Mouse (Mus musculus) midbrain, postnatal 0 days (tissue): ENCODE measurements around the gene Rab30. TPM values are rescaled to one million over a fixed set of nuclear protein-coding genes. Genes with fewer than 3 reads are reported as not detected.

Experiments used
- ATAC-seq: fragments of 200-750 bp; cut with Nextera tagmentation; 2 replicates; pipeline ENCODE4 v1.8.0; 2017; ENCODE audit warnings: moderate number of reproducible peaks, mild to moderate bottlenecking, moderate TSS enrichment, moderate library complexity; ENCODE audit not compliant: low FRiP score
- DNase-seq: peaks from one replicate; pipeline ENCODE4 v3.0.0-alpha.2; 2015; ENCODE audit warnings: low spot score
- H3K27ac ChIP-seq: fragments of 300-500 bp; sonication (generic); 2 replicates; pipeline ENCODE4 v1.5.1; 2014; ENCODE audit warnings: low read depth, mild to moderate bottlenecking, low read length, mixed read lengths
- H3K27me3 ChIP-seq: fragments of 300-500 bp; sonication (generic); 2 replicates; pipeline ENCODE4 v1.6.1; 2014; ENCODE audit warnings: low read length, control low read depth, mixed read lengths; ENCODE audit not compliant: insufficient read depth
- H3K36me3 ChIP-seq: fragments of 300-500 bp; sonication (generic); 2 replicates; pipeline ENCODE4 v1.6.1; 2014; ENCODE audit warnings: low read length, control low read depth, mixed read lengths; ENCODE audit not compliant: insufficient read depth
- H3K4me1 ChIP-seq: fragments of 300-500 bp; sonication (generic); 2 replicates; pipeline ENCODE4 v1.6.1; 2014; ENCODE audit warnings: mild to moderate bottlenecking, control low read depth, antibody characterized with exemption, low read length, mixed read lengths; ENCODE audit not compliant: insufficient read depth
- H3K4me2 ChIP-seq: fragments of 300-500 bp; sonication (generic); 2 replicates; pipeline ENCODE4 v1.6.1; 2014; ENCODE audit warnings: low read depth, mild to moderate bottlenecking, low read length, mixed read lengths; ENCODE audit not compliant: poor library complexity, severe bottlenecking
- H3K4me3 ChIP-seq: fragments of 300-500 bp; sonication (generic); 2 replicates; pipeline ENCODE4 v1.5.1; 2014; ENCODE audit warnings: low read depth, mild to moderate bottlenecking, low read length, moderate library complexity
- H3K9ac ChIP-seq: fragments of 300-500 bp; sonication (generic); replicated peaks from 2 replicates; pipeline ENCODE4 v1.6.1; 2014; ENCODE audit warnings: mild to moderate bottlenecking, low read length, moderate library complexity, mixed read lengths; ENCODE audit not compliant: poor library complexity, severe bottlenecking
- H3K9me3 ChIP-seq: fragments of 300-500 bp; sonication (generic); 2 replicates; pipeline ENCODE4 v1.6.1; 2016; ENCODE audit warnings: low read length, control low read depth
- CTCF ChIP-seq: IDR thresholded peaks from 2 replicates; pipeline ENCODE4 v1.5.1; 2016; ENCODE audit warnings: antibody characterized with exemption, mild to moderate bottlenecking
- WGBS: fragments of 180-500 bp; shearing (Covaris S2); extraction: QIAGEN DNeasy Blood & Tissue Kit; methylation state at CpG from one replicate; pipeline ENCODE4 v1.1.7; 2014; 5-methylcytosine and 5-hydroxymethylcytosine counted together
- polyA plus RNA-seq: library from polyadenylated mRNA; unstranded; fragments of >200 nt; fragmentation: Nextera tagmentation; extraction: Ambion mirVana; gene quantifications from 2 replicates; pipeline ENCODE4 v1.2.1, GENCODE M21; 2015
- total RNA-seq: library from RNA; depleted of rRNA; stranded (reverse); fragments of >200 nt; gene quantifications from 2 replicates; pipeline ENCODE4 v1.2.3, GENCODE M21; 2014; rRNA removed

Gene Rab30
- total RNA-seq = 37.2 and 44.7 TPM in 2 replicates
- polyA plus RNA-seq = 13.6 and 18.5 TPM in 2 replicates

DNA sequence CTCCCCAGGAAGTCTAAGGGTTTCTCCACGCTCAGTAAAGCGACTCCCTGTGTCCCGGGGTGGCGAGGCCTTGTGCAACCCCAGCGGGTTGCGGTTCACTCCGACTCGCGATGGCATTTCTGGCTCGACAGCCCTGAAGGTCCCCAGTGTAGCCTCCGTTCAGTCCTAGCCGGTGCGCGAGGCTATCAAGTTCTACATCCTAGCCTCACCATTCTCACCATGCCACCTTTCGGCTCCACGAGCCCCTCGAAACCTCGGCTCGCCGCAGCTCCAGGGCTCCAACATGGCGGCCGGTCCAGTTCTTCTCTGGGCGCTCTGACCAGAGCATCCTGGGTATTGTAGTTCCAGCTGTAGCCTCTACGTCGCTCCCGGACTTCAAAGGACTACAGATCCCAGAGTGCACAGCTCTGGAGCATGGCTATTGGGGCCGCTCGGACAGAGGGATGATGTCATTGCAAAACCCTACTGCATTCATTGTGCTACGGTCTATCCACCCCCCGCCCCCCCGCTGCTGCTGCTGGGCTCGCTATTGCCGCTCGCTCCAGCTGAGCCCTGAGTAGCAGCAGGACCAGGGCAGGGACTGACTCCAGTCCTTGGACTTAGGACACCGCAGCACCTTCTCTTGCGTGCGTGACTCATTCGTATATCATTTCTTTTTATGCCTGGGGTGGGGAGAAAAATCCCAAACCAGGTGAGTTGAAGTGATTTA, at the start of gene Rab30:
TSS of gene Rab30 (plus strand) at position 452 of the 709 bp plus-strand sequence.
- Histone ChIP-seq H3K4me3 (peak within 1 kb of the TSS; percentile 86), H3K36me3 (no peaks in the 10 kb centered on the region), H3K4me1 (peaks cover 6% of the 10 kb centered on the region; the same call in 1 of the 2 replicates), H3K9ac (peak within 1 kb of the TSS; percentile 97), H3K27me3 (no peaks in the 10 kb centered on the region), H3K4me2 (peak within 1 kb of the TSS; percentile 79), H3K9me3 (no peaks in the 10 kb centered on the region), H3K27ac (peak within 1 kb of the TSS; percentile 99)
- TF ChIP-seq CTCF = peak; percentile 45; the same call in 1 of the 2 replicates
- WGBS = under 1% methylated on average over 38 of the region's 38 CpGs
- ATAC-seq = peak; percentile 100
- DNase-seq = peak; percentile 100

DNA sequence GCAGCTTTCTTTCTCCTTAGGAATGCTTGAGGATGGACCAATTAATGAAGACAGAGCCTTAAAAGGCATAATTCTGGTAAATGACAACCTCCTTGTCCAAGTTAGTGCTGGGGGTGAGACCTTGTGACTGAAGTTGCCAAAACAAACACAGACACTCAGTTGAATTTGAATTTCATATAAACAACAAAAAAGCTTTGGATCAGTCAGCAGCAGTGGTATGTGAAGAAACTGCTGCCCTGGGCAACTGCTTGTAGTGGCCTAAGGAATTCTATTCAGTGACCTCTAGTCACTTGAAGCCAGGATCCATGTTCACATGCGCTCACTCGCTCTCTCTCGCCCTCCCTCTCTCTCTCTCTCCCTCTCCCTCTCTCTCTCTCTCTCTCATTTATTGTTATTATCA, 45.0 kb upstream of the Rab30 start:
- H3K27me3 ChIP-seq = no peaks in the 10 kb centered on the region
- no peak overlapping the region for H3K4me2 ChIP-seq
- DNase-seq (peak; percentile 40), ATAC-seq (no peak)
- no peak for TF ChIP-seq CTCF
- no peak overlapping the region for H3K27ac ChIP-seq
- WGBS = 58% methylated on average over 3 of the region's 3 CpGs
- no peaks in the 10 kb centered on the region for H3K36me3 ChIP-seq
- no peak overlapping the region for H3K4me3 ChIP-seq
- no peaks in the 10 kb centered on the region for H3K9me3 ChIP-seq
- no peak overlapping the region for H3K9ac ChIP-seq
- no peaks in the 10 kb centered on the region for H3K4me1 ChIP-seq

DNA sequence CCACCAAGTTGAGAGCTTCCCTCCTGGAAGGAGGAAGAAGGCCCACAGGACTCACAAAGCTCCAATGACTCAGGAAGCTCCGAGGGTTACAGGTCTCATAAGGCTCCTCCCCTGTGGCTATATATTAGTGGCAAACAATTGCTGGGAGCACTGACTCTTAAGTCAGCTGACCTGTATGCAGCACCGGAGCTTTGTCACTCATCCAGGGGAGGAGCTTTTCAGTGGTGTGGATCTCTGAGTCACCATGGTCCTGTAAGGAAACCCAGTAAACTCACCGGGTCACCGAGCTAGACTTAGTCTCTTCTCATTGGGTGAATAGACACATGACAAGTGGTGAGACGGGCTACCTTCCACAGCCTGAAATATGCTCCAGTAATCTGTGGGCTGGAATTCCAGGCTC, 42.6 kb upstream of the Rab30 start:
- Histone ChIP-seq H3K9ac (no peak overlapping the region), H3K9me3 (no peaks in the 10 kb centered on the region), H3K4me3 (no peak overlapping the region), H3K27me3 (no peaks in the 10 kb centered on the region), H3K36me3 (no peaks in the 10 kb centered on the region), H3K27ac (no peak overlapping the region), H3K4me2 (no peak overlapping the region), H3K4me1 (no peaks in the 10 kb centered on the region)
- ATAC-seq = no peak
- 80% methylated on average over 5 of the region's 5 CpGs for WGBS
- DNase-seq = no peak
- TF ChIP-seq CTCF = no peak

DNA sequence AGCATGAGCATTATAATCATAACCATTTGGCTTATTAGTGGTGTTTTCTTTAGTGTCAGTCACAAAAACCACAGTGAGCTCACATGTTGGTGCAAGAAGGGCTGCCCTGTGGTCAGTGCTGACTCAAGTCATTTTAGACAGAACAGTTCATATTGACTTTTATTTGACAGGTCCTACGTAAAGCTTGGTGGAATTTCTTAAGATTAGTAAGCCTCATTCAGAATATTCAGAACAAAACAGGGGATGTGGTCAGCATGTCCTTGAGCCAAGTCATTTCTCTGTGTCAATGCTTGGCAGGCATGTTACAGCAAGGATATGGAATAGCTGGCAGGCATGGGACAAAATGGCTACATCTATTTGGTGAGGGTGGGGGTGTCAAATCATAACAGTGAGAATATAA, 37.7 kb upstream of the Rab30 start:
- no peak overlapping the region for H3K27ac ChIP-seq
- DNase-seq = no peak
- H3K4me2 ChIP-seq = no peak overlapping the region
- H3K4me1 ChIP-seq = no peaks in the 10 kb centered on the region
- no peak overlapping the region for H3K4me3 ChIP-seq
- no peak for TF ChIP-seq CTCF
- H3K36me3 ChIP-seq = no peaks in the 10 kb centered on the region
- H3K9me3 ChIP-seq = no peaks in the 10 kb centered on the region
- no peak for ATAC-seq
- no peaks in the 10 kb centered on the region for H3K27me3 ChIP-seq
- 81% methylated on average over 1 of the region's 1 CpGs for WGBS
- H3K9ac ChIP-seq = no peak overlapping the region

DNA sequence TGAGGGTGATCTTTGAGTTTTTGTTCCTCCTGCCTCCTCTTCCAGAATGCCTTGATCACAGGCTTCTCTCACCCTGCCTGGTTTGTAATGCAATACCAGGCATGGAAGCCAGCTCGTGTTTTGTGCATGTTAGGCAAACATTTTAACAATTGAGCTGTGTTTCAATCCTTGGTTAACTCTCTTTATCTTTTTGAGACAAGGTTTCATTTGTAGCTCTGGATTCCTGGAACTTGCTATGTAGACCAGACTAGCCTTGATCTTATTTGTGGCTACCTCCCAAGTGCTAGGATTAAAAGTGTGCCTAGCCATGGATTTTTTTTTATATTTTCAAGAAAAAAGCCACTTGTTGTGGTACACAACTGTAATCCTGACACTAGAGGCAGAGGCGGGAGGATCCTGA, 35.9 kb upstream of the Rab30 start:
- H3K4me2 ChIP-seq = no peak overlapping the region
- no peaks in the 10 kb centered on the region for H3K4me1 ChIP-seq
- no peak overlapping the region for H3K4me3 ChIP-seq
- TF ChIP-seq CTCF = no peak
- no peak overlapping the region for H3K9ac ChIP-seq
- no peak for DNase-seq
- no peaks in the 10 kb centered on the region for H3K9me3 ChIP-seq
- ATAC-seq = no peak
- H3K36me3 ChIP-seq = no peaks in the 10 kb centered on the region
- WGBS = 68% methylated on average over 2 of the region's 2 CpGs
- no peaks in the 10 kb centered on the region for H3K27me3 ChIP-seq
- no peak overlapping the region for H3K27ac ChIP-seq

DNA sequence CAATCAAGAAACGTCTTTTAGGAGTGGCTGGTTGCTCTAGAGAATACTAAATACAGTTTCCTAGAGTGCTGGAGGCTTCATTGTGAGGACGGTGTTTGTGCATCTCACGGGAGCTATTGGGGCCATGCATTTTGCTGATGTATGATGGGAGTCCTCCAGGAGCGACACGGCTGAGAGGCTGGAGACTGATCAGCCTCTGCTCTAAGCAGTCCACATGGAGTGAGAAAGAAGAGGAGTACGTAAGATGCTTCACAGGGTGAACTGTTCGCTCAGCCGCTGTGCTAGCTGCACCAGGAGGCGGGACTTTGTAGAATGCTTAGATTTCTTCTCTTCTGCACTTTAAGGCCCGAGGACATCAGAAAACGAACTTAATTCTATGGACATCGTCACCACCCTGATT, 34.7 kb upstream of the Rab30 start:
- Histone ChIP-seq H3K4me3 (no peak overlapping the region), H3K4me1 (no peaks in the 10 kb centered on the region), H3K4me2 (no peak overlapping the region), H3K9me3 (no peaks in the 10 kb centered on the region), H3K27me3 (no peaks in the 10 kb centered on the region), H3K36me3 (no peaks in the 10 kb centered on the region), H3K27ac (no peak overlapping the region), H3K9ac (no peak overlapping the region)
- whole genome bisulfite sequencing = 61% methylated on average over 12 of the region's 12 CpGs
- DNase-seq = no peak
- no peak for ATAC-seq
- no peak for TF ChIP-seq CTCF
